Mouse (Mus musculus) lung, embryonic 16.5 days (tissue): ENCODE data around the gene Foxf2. TPM values are rescaled to one million over a fixed set of nuclear protein-coding genes. Genes with fewer than 3 reads are reported as not detected.
A peak's percentile ranks its signal among the peaks of the same experiment; 100 is the strongest.

Source experiments
- ATAC-seq: fragments of 200-750 bp; cut with Nextera tagmentation; 2 replicates; pipeline ENCODE4 v1.8.0; 2017; ENCODE audit warnings: low read depth, mild to moderate bottlenecking, moderate library complexity
- H3K27ac ChIP-seq: fragments of 300-500 bp; sonication (generic); 2 replicates; pipeline ENCODE4 v1.5.1; 2014; ENCODE audit warnings: mild to moderate bottlenecking, control low read depth, low read length
- H3K27me3 ChIP-seq: fragments of 300-500 bp; sonication (generic); 2 replicates; pipeline ENCODE4 v1.6.1; 2014; ENCODE audit warnings: low read depth, low read length, mixed read lengths; ENCODE audit not compliant: control insufficient read depth, insufficient read depth
- H3K36me3 ChIP-seq: fragments of 300-500 bp; sonication (generic); 2 replicates; pipeline ENCODE4 v1.6.1; 2014; ENCODE audit warnings: low read length; ENCODE audit not compliant: control insufficient read depth, insufficient read depth
- H3K4me1 ChIP-seq: fragments of 300-500 bp; sonication (generic); replicated peaks from 2 replicates; pipeline ENCODE4 v1.6.1; 2014; ENCODE audit warnings: low read length, mixed read lengths; ENCODE audit not compliant: control insufficient read depth, insufficient read depth
- H3K4me2 ChIP-seq: fragments of 300-500 bp; sonication (generic); 2 replicates; pipeline ENCODE4 v1.6.1; 2014; ENCODE audit warnings: low read depth, low read length, control low read depth
- H3K4me3 ChIP-seq: fragments of 300-500 bp; sonication (generic); 2 replicates; pipeline ENCODE4 v1.5.1; 2014; ENCODE audit warnings: mild to moderate bottlenecking, low read length, control low read depth
- H3K9ac ChIP-seq: fragments of 300-500 bp; sonication (generic); 2 replicates; pipeline ENCODE4 v1.6.1; 2014; ENCODE audit warnings: low read length, control low read depth
- H3K9me3 ChIP-seq: fragments of 300-500 bp; sonication (generic); 2 replicates; pipeline ENCODE4 v1.6.1; 2016; ENCODE audit warnings: low read length; ENCODE audit not compliant: control insufficient read depth
- WGBS: fragments of 180-500 bp; shearing (Covaris S2); extraction: QIAGEN DNeasy Blood & Tissue Kit; methylation state at CpG from one replicate; pipeline ENCODE4 v1.1.7; 2014; 5-methylcytosine and 5-hydroxymethylcytosine counted together
- polyA plus RNA-seq: library from polyadenylated mRNA; unstranded; fragments of >200 nt; fragmentation: Nextera tagmentation; extraction: Ambion mirVana; gene quantifications from 2 replicates; pipeline ENCODE4 v1.2.1, GENCODE M21; 2015

Gene Foxf2
- polyA plus RNA-seq, 1 experiment from 2014 or later, result 22.9 TPM

- 0 out of 2 replicates have a peak, but pooled peaks cover 2% of the 10 kb centered on the region for H3K36me3 ChIP-seq
- no peak for ATAC-seq
- H3K27me3 ChIP-seq, result peaks cover 62% of the 10 kb centered on the region
- peak overlapping the region; percentile 86 for H3K9ac ChIP-seq
- H3K9me3 ChIP-seq, result no peaks in the 10 kb centered on the region
- H3K27ac ChIP-seq, result 0 out of 2 replicates have a peak overlapping the region, but pooled peaks have one; percentile 25
- H3K4me2 ChIP-seq, result peak overlapping the region; percentile 78
- H3K4me1 ChIP-seq, result peaks cover 10% of the 10 kb centered on the region
- 19% methylated on average over 12 of the region's 12 CpGs for WGBS
- peak overlapping the region; percentile 68 for H3K4me3 ChIP-seq
Measured at GRCm38 (mm10) chr13:31630051-31630450, 4.4 kb downstream of the Foxf2 start.

- Histone ChIP-seq H3K27me3 (peaks cover 57% of the 10 kb centered on the region), H3K4me1 (peaks cover 10% of the 10 kb centered on the region), H3K4me2 (peak overlapping the region; percentile 78), H3K36me3 (0 out of 2 replicates have a peak, but pooled peaks cover 3% of the 10 kb centered on the region), H3K9ac (peak overlapping the region; percentile 86), H3K9me3 (no peaks in the 10 kb centered on the region), H3K4me3 (peak overlapping the region; percentile 68), H3K27ac (no peak overlapping the region)
- 23% methylated on average over 10 of the region's 10 CpGs for WGBS
- ATAC-seq, result no peak
Measured at GRCm38 (mm10) chr13:31630551-31630950, 4.9 kb downstream of the Foxf2 start.

GRCm38 (mm10) chr13:31631291-31631690 is 5.7 kb downstream of the Foxf2 start:
- H3K4me1 ChIP-seq, result peaks cover 10% of the 10 kb centered on the region
- 0 out of 2 replicates have a peak, but pooled peaks cover 5% of the 10 kb centered on the region for H3K36me3 ChIP-seq
- WGBS, result 25% methylated on average over 3 of the region's 3 CpGs
- H3K9me3 ChIP-seq, result no peaks in the 10 kb centered on the region
- H3K9ac ChIP-seq, result 0 out of 2 replicates have a peak overlapping the region, but pooled peaks have one; percentile 7
- ATAC-seq, result no peak
- no peak overlapping the region for H3K4me3 ChIP-seq
- H3K27me3 ChIP-seq, result peaks cover 50% of the 10 kb centered on the region
- 0 out of 2 replicates have a peak overlapping the region, but pooled peaks have one; percentile 39 for H3K27ac ChIP-seq
- peak overlapping the region; percentile 20; the same call in 1 of the 2 replicates for H3K4me2 ChIP-seq

DNA sequence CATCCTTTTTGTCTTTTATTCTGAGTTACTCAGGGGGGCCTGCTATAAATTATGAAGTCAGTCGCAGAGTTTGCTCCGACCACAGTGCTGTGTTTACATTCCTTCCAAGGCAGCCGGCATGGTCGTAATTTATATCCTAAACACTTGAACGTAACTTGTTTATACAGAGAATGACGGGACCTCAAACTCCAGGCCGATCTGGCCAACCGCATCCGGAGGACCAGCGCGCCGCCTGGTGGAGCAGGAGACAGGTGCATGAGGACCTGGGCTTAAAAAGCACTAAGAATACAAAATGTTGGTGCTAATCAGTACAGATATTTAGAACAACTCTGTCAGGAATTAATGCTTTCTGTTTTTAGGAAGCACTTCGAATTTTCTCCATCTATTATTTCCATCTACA is 6.8 kb downstream of the Foxf2 start:
- Histone ChIP-seq H3K27me3 (peaks cover 39% of the 10 kb centered on the region), H3K9me3 (no peaks in the 10 kb centered on the region), H3K4me1 (peaks cover 10% of the 10 kb centered on the region), H3K9ac (no peak overlapping the region), H3K27ac (no peak overlapping the region), H3K4me3 (no peak overlapping the region), H3K36me3 (0 out of 2 replicates have a peak, but pooled peaks cover 5% of the 10 kb centered on the region), H3K4me2 (peak overlapping the region; percentile 17; the same call in 1 of the 2 replicates)
- WGBS, result 0% methylated on average over 13 of the region's 13 CpGs
- ATAC-seq, result peak; percentile 87

DNA sequence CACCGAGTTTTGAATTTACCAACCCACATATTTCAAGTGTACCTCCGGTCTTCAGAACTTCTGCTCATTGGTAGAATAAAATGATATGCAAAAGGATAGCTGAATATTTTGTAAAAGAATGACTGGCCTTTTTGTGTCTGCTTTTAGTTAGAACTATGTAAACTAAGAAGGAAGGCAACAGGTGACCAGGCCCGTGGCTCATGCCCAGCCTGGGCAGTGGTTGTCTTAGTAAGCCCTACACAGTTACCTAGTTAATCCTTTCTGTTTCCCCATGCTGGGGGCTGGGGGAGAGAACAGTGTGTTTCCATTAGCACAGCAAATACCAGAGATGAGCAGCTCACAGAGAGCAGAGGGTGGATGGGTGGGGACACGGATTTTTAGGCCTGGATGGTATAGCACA is 7.6 kb downstream of the Foxf2 start:
- WGBS, result 79% methylated on average over 4 of the region's 4 CpGs
- no peak overlapping the region for H3K27ac ChIP-seq
- ATAC-seq, result no peak
- H3K4me2 ChIP-seq, result no peak overlapping the region
- no peaks in the 10 kb centered on the region for H3K9me3 ChIP-seq
- 0 out of 2 replicates have a peak, but pooled peaks cover 5% of the 10 kb centered on the region for H3K36me3 ChIP-seq
- H3K27me3 ChIP-seq, result peaks cover 31% of the 10 kb centered on the region
- H3K4me3 ChIP-seq, result no peak overlapping the region
- no peak overlapping the region for H3K9ac ChIP-seq
- H3K4me1 ChIP-seq, result peaks cover 10% of the 10 kb centered on the region

GRCm38 (mm10) chr13:31635546-31635945 is 9.9 kb downstream of the Foxf2 start:
- peaks cover 5% of the 10 kb centered on the region; the same call in 1 of the 2 replicates for H3K4me1 ChIP-seq
- no peak overlapping the region for H3K27ac ChIP-seq
- H3K36me3 ChIP-seq, result 0 out of 2 replicates have a peak, but pooled peaks cover 5% of the 10 kb centered on the region
- H3K27me3 ChIP-seq, result peaks cover 10% of the 10 kb centered on the region
- no peaks in the 10 kb centered on the region for H3K9me3 ChIP-seq
- 61% methylated on average over 4 of the region's 4 CpGs for WGBS
- no peak overlapping the region for H3K9ac ChIP-seq
- H3K4me2 ChIP-seq, result no peak overlapping the region
- no peak overlapping the region for H3K4me3 ChIP-seq
- no peak for ATAC-seq

- Histone ChIP-seq H3K36me3 (no peaks in the 10 kb centered on the region), H3K9ac (no peak overlapping the region), H3K4me3 (no peak overlapping the region), H3K27me3 (no peaks in the 10 kb centered on the region), H3K4me1 (no peaks in the 10 kb centered on the region), H3K9me3 (no peaks in the 10 kb centered on the region), H3K27ac (no peak overlapping the region), H3K4me2 (no peak overlapping the region)
- 79% methylated on average over 5 of the region's 5 CpGs for WGBS
- ATAC-seq, result no peak
Measured at GRCm38 (mm10) chr13:31641517-31641916, 15.9 kb downstream of the Foxf2 start.

- Histone ChIP-seq H3K9ac (no peak overlapping the region), H3K36me3 (no peaks in the 10 kb centered on the region), H3K4me3 (no peak overlapping the region), H3K27ac (no peak overlapping the region), H3K27me3 (no peaks in the 10 kb centered on the region), H3K9me3 (no peaks in the 10 kb centered on the region), H3K4me1 (peaks cover 5% of the 10 kb centered on the region; the same call in 1 of the 2 replicates), H3K4me2 (no peak overlapping the region)
- WGBS, result 84% methylated on average over 20 of the region's 20 CpGs
- no peak for ATAC-seq
Measured at GRCm38 (mm10) chr13:31652131-31652745, 26.6 kb downstream of the Foxf2 start.

DNA sequence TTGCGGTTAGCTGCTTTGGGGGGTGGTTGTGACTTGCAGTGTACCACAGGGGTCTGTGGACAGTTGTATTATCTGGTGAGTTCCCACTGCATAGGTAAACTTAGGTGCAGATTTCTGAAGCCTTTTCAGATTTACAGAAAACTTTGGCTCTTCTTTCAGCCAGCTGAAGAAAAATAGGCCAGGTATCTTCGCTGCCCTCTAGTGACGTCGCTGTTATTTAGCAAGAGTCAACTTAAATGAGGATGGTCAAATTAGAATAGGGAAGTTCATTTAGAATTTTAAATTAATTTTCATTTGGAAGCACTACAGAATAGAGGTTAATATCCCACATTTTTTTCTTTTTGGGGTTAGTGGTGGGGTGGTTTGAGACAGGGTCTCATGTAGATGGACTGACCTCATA is 30.6 kb downstream of the Foxf2 start:
- Histone ChIP-seq H3K36me3 (no peaks in the 10 kb centered on the region), H3K9ac (no peak overlapping the region), H3K4me2 (no peak overlapping the region), H3K4me3 (no peak overlapping the region), H3K27ac (no peak overlapping the region), H3K27me3 (no peaks in the 10 kb centered on the region; the same call in 1 of the 2 replicates), H3K4me1 (peaks cover 5% of the 10 kb centered on the region; the same call in 1 of the 2 replicates), H3K9me3 (no peaks in the 10 kb centered on the region)
- no peak for ATAC-seq
- WGBS, result 63% methylated on average over 4 of the region's 4 CpGs
